Mouse (Mus musculus) hindbrain, embryonic 15.5 days (tissue): ENCODE data around the gene Npas3. TPM values are rescaled to one million over a fixed set of nuclear protein-coding genes. Genes with fewer than 3 reads are reported as not detected.

ENCODE experiments used
- ATAC-seq: fragments of 200-750 bp; cut with Nextera tagmentation; 2 replicates; pipeline ENCODE4 v1.8.0; 2017; ENCODE audit warnings: low read depth, moderate number of reproducible peaks, moderate TSS enrichment; ENCODE audit not compliant: low FRiP score
- H3K27ac ChIP-seq: fragments of 300-500 bp; sonication (generic); replicated peaks from 2 replicates; pipeline ENCODE4 v1.5.1; 2015; ENCODE audit warnings: mild to moderate bottlenecking, inconsistent platforms
- H3K27me3 ChIP-seq: fragments of 300-500 bp; sonication (generic); 2 replicates; pipeline ENCODE4 v1.6.1; 2015; ENCODE audit warnings: control low read depth, inconsistent platforms
- H3K36me3 ChIP-seq: fragments of 300-500 bp; sonication (generic); 2 replicates; pipeline ENCODE4 v1.6.1; 2015; ENCODE audit warnings: control low read depth, inconsistent platforms
- H3K4me1 ChIP-seq: fragments of 300-500 bp; sonication (generic); replicated peaks from 2 replicates; pipeline ENCODE4 v1.6.1; 2015; ENCODE audit warnings: control low read depth, inconsistent platforms
- H3K4me2 ChIP-seq: fragments of 300-500 bp; sonication (generic); 2 replicates; pipeline ENCODE4 v1.6.1; 2015; ENCODE audit warnings: moderate library complexity, mild to moderate bottlenecking, inconsistent platforms
- H3K4me3 ChIP-seq: fragments of 300-500 bp; sonication (generic); 2 replicates; pipeline ENCODE4 v1.5.1; 2015; ENCODE audit warnings: mild to moderate bottlenecking, inconsistent platforms
- H3K9ac ChIP-seq: fragments of 300-500 bp; sonication (generic); 2 replicates; pipeline ENCODE4 v1.6.1; 2015; ENCODE audit warnings: inconsistent platforms
- H3K9me3 ChIP-seq: fragments of 300-500 bp; sonication (generic); 2 replicates; pipeline ENCODE4 v1.6.1; 2016; ENCODE audit warnings: control low read depth, inconsistent platforms
- WGBS: fragments of 180-500 bp; shearing (Covaris S2); methylation state at CpG from one replicate; pipeline ENCODE4 v1.1.7; 2015; 5-methylcytosine and 5-hydroxymethylcytosine counted together
- polyA plus RNA-seq: library from polyadenylated mRNA; unstranded; fragments of >200 nt; fragmentation: Nextera tagmentation; extraction: Ambion mirVana; gene quantifications from 2 replicates; pipeline ENCODE4 v1.2.1, GENCODE M21; 2015

Npas3 gene
- polyA plus RNA-seq, 1 experiment from 2014 or later: 27.1 TPM

DNA sequence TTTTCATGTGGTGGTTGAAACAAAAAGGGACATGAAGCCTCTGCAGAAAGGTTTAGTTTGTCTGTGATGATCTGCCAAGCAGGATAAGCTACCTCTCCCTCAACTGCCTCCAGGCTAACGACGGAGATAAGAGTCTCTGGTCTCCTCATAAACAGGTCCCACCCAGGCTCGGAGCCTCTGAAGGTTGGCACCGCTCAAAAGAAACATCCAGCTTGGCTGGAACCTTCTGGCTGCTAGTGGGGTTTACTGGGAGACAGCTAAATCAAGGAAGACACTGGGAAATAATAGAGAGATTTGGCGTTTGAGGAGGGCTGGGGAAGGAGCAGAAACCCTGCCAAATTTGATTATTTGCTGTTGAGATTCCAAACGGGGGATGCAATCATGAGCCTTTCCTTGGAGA lies 584.1 kb downstream of the Npas3 start:
- H3K4me1 ChIP-seq: peaks cover 35% of the 10 kb centered on the region
- no peak overlapping the region for H3K4me3 ChIP-seq
- no peak overlapping the region for H3K9ac ChIP-seq
- 55% methylated on average over 6 of the region's 6 CpGs for WGBS
- H3K27me3 ChIP-seq: no peaks in the 10 kb centered on the region
- H3K36me3 ChIP-seq: no peaks in the 10 kb centered on the region
- H3K27ac ChIP-seq: no peak overlapping the region; the same call in 1 of the 2 replicates
- no peak overlapping the region for H3K4me2 ChIP-seq
- no peak for ATAC-seq
- H3K9me3 ChIP-seq: no peaks in the 10 kb centered on the region

DNA sequence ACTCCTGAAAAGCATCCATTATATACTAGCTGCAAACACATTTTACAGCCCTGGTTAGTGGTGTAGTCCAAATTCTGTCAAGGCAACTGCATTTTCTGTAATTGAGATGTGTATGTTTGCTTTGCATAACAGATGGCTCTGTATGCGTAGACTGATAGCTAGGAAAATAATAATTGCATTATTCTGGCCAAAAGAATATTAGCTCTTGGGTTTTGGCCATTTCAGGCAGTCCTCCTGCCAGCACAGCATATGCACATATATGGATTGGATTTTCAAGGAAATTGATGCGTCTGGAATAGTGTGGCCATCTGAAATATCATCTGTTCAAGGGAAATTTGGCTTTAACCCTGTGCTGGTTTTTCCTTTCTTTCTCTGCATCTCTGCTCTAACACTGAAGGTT lies 584.9 kb downstream of the Npas3 start:
- no peak overlapping the region for H3K9ac ChIP-seq
- peak; percentile 45; the same call in 1 of the 2 replicates for ATAC-seq

DNA sequence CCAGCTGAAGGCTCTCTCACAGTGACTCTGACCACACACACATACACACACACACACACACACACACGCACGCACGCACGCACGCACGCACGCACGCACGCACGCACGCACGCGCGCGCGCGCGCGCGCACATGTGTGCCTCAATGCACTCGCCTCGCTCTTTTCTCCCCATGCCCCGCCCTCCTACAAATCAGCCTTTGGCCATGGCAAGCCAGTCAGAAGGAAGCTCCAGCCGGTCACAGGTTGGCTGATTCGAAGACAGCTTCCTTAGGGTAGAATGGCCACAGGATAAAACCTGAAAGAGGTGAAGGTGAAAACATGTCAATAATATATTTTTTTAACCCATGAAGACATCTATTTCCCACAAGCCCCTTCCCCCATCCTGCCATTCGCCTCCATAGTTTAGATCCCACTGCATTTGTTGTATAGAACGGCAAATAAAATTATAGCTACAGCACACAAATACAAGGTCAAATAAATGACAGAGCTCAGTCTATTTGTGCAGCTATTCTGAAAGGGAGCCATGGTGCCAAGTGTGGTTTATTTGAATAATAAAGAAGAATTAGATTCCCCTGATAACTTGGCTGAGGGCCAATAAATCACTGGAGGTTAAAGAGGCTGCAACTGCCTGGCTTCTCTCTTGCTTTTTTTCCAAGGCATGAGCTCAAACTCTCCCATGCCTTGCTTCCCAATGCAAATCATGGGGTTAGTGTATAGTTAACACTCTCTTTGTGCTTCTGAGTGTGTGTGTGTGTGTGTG lies 587.7 kb downstream of the Npas3 start:
- Histone ChIP-seq H3K27me3 (no peaks in the 10 kb centered on the region), H3K4me1 (peaks cover 56% of the 10 kb centered on the region), H3K4me3 (no peak overlapping the region), H3K36me3 (no peaks in the 10 kb centered on the region), H3K9me3 (no peaks in the 10 kb centered on the region), H3K4me2 (no peak overlapping the region), H3K27ac (0 out of 2 replicates have a peak overlapping the region, but pooled peaks have one; percentile 1), H3K9ac (no peak overlapping the region)
- ATAC-seq: no peak
- 72% methylated on average over 27 of the region's 27 CpGs for WGBS

More for the DNA sequence above, 584.9 kb downstream of the Npas3 start:
- no peaks in the 10 kb centered on the region for H3K36me3 ChIP-seq
- 63% methylated on average over 2 of the region's 2 CpGs for WGBS
- H3K4me1 ChIP-seq: peaks cover 42% of the 10 kb centered on the region
- H3K4me3 ChIP-seq: no peak overlapping the region
- no peaks in the 10 kb centered on the region for H3K9me3 ChIP-seq
- H3K4me2 ChIP-seq: no peak overlapping the region
- no peaks in the 10 kb centered on the region for H3K27me3 ChIP-seq
- peak overlapping the region; percentile 18; the same call in 1 of the 2 replicates for H3K27ac ChIP-seq

DNA sequence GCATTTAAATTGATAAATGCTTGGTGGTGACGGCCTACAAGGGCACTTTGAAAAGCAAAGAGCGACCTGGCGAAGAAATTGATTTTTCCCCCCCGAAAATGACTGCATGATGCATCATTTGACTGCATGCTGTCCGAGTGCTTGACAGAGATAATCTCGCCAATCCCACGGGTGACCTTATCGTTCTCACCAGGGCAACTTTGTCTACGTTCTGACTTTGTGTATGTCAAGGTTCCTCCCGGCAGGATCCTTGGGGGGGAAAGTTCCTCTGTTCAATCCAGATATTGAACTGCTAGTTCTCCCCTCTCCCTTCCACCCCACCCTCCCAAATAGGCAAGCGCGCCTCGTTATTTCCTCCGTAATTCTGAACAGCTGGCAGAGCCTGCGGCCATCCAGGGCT lies 588.9 kb downstream of the Npas3 start:
- Histone ChIP-seq H3K4me2 (no peak overlapping the region), H3K4me3 (no peak overlapping the region), H3K9ac (no peak overlapping the region), H3K4me1 (peaks cover 60% of the 10 kb centered on the region), H3K36me3 (no peaks in the 10 kb centered on the region), H3K27me3 (no peaks in the 10 kb centered on the region), H3K9me3 (no peaks in the 10 kb centered on the region), H3K27ac (no peak overlapping the region)
- WGBS: 59% methylated on average over 15 of the region's 15 CpGs
- ATAC-seq: peak; percentile 19; the same call in 1 of the 2 replicates

DNA sequence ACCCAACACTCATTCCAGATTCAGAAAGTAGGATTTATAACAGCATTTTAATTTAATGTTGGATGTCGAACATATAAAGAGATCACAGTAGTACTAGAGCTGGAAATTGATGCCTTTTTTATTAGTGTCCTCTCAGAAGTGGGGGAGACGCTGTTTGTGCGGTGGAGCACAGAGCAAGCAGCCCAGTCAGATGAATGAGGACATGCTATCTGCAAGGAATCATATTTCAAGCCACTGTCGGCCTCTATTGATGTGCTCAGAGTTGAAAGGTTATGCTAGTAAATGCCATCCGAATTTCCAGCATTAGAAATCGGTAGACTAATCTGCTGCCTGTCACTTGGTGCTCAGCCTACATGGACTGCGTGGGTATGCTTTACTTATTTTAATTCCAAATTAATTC lies 590.1 kb downstream of the Npas3 start:
- Histone ChIP-seq H3K9me3 (no peaks in the 10 kb centered on the region), H3K27ac (peak overlapping the region; percentile 26; the same call in 1 of the 2 replicates), H3K4me2 (no peak overlapping the region), H3K4me1 (peaks cover 52% of the 10 kb centered on the region), H3K9ac (no peak overlapping the region), H3K27me3 (no peaks in the 10 kb centered on the region), H3K4me3 (no peak overlapping the region), H3K36me3 (no peaks in the 10 kb centered on the region)
- WGBS: 19% methylated on average over 7 of the region's 7 CpGs
- ATAC-seq: no peak

DNA sequence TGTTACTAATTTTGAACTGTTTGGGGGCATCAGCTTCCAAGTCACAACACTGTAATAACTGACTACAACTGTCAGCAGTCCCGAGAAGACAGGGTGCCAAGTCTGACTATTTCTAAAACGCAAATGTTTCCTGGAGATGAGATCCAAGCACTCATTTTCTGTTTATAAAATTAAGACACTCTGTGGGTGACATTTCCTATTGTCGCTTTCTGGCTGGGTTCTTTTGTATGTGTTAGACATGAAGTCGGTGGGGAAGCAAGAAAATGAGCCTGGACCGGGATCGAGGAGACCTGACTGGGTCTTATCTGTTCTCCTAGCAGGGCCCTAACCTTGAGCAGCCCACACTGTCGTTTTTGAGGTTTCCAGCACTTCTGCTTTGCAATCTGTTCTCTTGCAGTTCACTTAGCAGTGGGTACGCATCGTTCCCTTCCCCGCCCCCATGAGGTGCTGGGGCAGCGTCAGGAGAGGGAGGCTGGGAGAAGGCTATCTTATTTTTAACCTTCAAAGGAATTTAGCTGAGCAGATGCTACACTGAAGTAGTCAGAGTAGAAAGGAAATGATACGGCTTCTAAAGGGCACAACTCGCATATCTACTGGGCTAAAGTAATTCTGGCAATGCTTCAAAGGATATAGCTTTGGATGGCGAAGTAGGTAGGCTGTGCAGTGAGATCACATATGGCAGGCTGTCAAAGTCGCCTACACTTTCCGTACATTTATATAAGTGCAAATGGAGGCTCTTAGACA lies 593.6 kb downstream of the Npas3 start:
- Histone ChIP-seq H3K27ac (no peak overlapping the region), H3K27me3 (no peaks in the 10 kb centered on the region), H3K4me2 (no peak overlapping the region), H3K4me3 (no peak overlapping the region), H3K36me3 (no peaks in the 10 kb centered on the region), H3K9me3 (no peaks in the 10 kb centered on the region), H3K4me1 (peaks cover 56% of the 10 kb centered on the region), H3K9ac (no peak overlapping the region)
- ATAC-seq: no peak
- WGBS: 55% methylated on average over 16 of the region's 16 CpGs

DNA sequence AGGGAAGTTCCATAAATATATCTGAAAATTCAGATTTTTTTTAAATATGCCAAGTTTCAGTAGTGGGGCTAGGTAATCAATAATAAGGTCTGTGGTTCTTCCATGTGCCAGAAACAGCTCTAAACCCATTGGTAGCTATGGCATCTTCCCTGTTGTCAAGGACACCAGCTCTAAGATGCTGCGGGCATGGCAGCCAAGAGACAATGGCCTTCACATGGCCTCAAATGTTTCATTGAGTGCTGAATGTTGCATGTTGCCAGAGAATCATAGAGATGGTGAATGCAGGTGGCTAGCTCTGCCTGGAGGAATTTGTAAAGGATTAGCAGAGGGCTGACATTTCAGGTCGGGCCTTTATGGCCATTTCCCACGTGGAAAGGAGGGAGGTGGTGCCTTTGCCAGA lies 595.1 kb downstream of the Npas3 start:
- H3K4me3 ChIP-seq: no peak overlapping the region
- WGBS: 28% methylated on average over 3 of the region's 3 CpGs
- peak overlapping the region; percentile 58; the same call in 1 of the 2 replicates for H3K27ac ChIP-seq
- no peaks in the 10 kb centered on the region for H3K27me3 ChIP-seq
- ATAC-seq: peak; percentile 40; the same call in 1 of the 2 replicates
- no peak overlapping the region for H3K9ac ChIP-seq
- no peaks in the 10 kb centered on the region for H3K9me3 ChIP-seq
- no peaks in the 10 kb centered on the region for H3K36me3 ChIP-seq
- no peak overlapping the region for H3K4me2 ChIP-seq
- peaks cover 41% of the 10 kb centered on the region for H3K4me1 ChIP-seq

DNA sequence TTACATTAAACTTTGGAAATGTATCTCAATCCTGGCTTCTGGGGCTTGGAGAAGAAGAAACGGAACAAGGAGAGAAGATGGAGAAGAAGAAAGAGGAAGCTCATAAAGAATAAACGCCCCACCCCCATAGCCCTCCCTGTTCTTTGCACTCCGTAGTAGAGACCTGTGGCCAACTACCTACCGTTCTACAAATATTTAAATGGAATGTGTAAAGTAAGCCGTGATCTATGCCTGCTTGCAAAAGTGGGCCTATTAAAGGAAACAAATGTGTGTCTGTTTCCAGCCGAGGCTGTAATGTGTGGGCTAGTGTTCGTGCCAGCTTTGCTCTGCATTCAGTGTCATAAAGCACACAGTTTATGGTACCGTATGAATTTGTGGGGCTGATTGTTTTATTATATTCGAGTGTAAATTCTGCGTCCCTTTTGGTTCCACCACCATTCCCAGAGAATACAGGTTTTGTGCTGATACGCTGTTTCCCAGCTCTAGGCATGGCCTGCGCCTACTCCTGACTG lies 597.7 kb downstream of the Npas3 start:
- ATAC-seq: no peak
- 68% methylated on average over 12 of the region's 12 CpGs for WGBS
- Histone ChIP-seq H3K27me3 (no peaks in the 10 kb centered on the region), H3K4me1 (peaks cover 31% of the 10 kb centered on the region), H3K9me3 (no peaks in the 10 kb centered on the region), H3K4me2 (no peak overlapping the region), H3K36me3 (no peaks in the 10 kb centered on the region), H3K27ac (no peak overlapping the region), H3K4me3 (no peak overlapping the region), H3K9ac (no peak overlapping the region)

DNA sequence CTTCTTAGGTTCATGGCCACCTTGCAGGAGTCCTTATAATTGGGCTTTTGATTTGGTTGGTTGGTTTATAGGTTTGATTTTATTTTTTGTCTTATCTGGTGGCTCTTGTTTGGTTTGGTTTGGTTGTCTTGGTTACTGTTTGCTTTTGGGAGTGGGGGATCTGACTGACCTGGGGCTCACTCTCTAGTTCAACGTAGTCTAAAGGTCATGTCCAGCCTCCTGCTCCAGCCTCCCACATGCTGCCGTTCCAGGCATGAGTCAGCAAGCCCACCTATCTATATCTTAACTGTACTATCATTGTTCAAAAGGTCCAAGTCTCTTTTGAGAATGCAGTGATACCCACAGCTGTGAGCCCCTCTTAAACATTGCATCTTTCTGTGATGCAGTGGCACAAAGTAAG lies 600.8 kb downstream of the Npas3 start:
- Histone ChIP-seq H3K9ac (no peak overlapping the region), H3K27ac (no peak overlapping the region), H3K4me2 (no peak overlapping the region), H3K36me3 (no peaks in the 10 kb centered on the region), H3K9me3 (no peaks in the 10 kb centered on the region), H3K4me1 (peaks cover 13% of the 10 kb centered on the region), H3K27me3 (no peaks in the 10 kb centered on the region), H3K4me3 (no peak overlapping the region)
- no peak for ATAC-seq
- 87% methylated on average over 2 of the region's 2 CpGs for WGBS

DNA sequence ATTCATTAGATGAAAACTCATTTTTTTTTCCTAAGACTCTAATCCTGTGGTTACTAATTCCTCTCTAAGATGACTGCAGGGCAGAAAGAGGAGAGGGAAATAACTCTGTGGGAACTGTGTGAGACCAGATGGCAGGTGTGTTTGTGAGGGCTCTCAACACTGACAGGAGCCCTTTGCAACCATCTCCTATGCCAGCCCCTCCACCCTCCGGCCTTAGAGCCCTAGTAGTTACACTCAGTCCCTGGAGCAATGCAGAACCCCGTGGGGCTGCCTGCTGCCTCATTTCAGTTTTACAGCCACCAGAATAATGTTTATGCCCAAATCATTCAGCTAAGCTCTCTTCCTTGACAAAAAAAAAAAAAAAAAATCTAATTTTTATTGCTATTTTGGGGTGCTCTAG lies 604.0 kb downstream of the Npas3 start:
- no peaks in the 10 kb centered on the region for H3K4me1 ChIP-seq
- no peaks in the 10 kb centered on the region for H3K36me3 ChIP-seq
- H3K4me3 ChIP-seq: no peak overlapping the region
- no peak overlapping the region for H3K9ac ChIP-seq
- H3K9me3 ChIP-seq: no peaks in the 10 kb centered on the region
- no peaks in the 10 kb centered on the region for H3K27me3 ChIP-seq
- H3K4me2 ChIP-seq: no peak overlapping the region
- ATAC-seq: no peak
- no peak overlapping the region for H3K27ac ChIP-seq
- WGBS: 83% methylated on average over 2 of the region's 2 CpGs

DNA sequence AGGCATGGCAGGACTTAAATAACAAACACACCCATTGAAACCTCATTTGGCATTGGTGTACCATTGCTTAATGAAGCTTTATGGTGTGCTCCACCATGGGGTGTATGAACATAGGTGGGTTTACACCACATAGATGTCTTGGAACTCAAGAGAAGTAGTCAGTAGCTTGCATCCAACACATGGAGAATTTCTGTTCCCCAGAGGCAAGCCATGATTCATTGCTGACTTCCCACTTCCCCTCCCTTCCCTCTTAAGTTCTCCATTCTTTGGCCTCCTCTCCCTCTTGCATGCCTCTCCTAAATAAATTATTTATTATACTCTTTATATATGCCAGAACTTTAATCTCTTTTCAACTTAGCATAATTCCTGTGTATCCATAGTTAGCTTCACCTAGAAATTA lies 611.7 kb downstream of the Npas3 start:
- Histone ChIP-seq H3K4me1 (peaks cover 8% of the 10 kb centered on the region), H3K4me3 (no peak overlapping the region), H3K4me2 (no peak overlapping the region), H3K27me3 (no peaks in the 10 kb centered on the region), H3K9me3 (no peaks in the 10 kb centered on the region), H3K9ac (no peak overlapping the region), H3K27ac (no peak overlapping the region), H3K36me3 (no peaks in the 10 kb centered on the region)
- no peak for ATAC-seq

DNA sequence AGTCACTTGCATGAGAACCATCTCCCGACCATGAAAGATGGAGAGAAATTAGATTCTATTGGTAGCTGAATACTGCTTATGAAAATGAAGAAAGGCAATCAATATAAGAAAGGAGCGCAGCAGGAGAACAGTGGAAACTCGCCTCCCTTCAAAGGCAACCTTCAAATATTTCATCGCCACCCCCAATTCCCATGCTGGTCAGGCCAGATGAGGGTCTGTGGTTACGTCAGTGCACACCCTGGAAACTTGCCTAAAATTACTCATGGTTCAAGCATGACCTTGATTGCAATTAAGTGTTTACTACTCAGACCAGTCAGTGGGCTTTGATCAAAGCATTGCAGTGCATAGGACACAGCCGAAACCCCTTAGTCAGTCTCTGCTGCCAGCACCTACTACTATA lies 613.8 kb downstream of the Npas3 start:
- Histone ChIP-seq H3K4me3 (no peak overlapping the region), H3K27me3 (no peaks in the 10 kb centered on the region), H3K9ac (no peak overlapping the region), H3K9me3 (no peaks in the 10 kb centered on the region), H3K36me3 (no peaks in the 10 kb centered on the region), H3K4me1 (peaks cover 16% of the 10 kb centered on the region), H3K27ac (no peak overlapping the region), H3K4me2 (no peak overlapping the region)
- WGBS: 79% methylated on average over 6 of the region's 6 CpGs
- ATAC-seq: no peak
